Comparison of ENCODE assay signal across 8 mouse cellular contexts in the genomic region with DNA sequence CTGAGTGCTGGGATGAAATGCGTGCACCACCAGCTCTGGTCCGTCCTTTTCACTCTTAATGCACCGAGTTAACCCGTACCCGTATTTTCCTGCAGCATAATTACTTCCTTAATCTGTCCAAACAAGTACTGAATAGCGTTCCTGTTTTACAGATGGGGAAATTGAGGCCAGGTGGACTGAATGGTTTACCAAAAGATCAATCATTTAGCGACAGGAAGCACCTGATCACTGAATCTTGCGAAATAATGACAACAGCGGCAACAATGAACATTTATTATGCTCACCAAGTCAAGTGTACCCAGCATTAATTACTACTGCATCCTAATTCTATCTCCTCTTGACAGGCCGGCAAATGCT. TPM values are rescaled to one million over a fixed set of nuclear protein-coding genes. Genes with fewer than 3 reads are reported as not detected.
DNase-seq lines count a peak whose midpoint lies in the region; ATAC-seq and TF ChIP-seq lines count a peak whose summit lies in the region.

A gene (plus strand): TSS at position 258 of the 357 bp plus-strand sequence.

- peak within 1 kb of the TSS; percentile 60 for H3K9ac ChIP-seq in heart, postnatal 0 days (replicated peaks; ENCODE audit: low read depth, low read length)

- DNase-seq in heart, postnatal 0 days (ENCODE audit: low spot score): no peak
- no peak for DNase-seq in heart, adult 18-20 months
- peak; percentile 29 for DNase-seq in MEL-GATA-1-ER (ENCODE audit: extremely low read depth, low read depth)
- no peak for DNase-seq in embryo, embryonic 10 days (ENCODE audit: low spot score)
- DNase-seq in thymus, postnatal 36 days: no peak

- peak within 1 kb of the TSS; percentile 56 for H3K4me3 ChIP-seq in heart, postnatal 0 days (ENCODE audit: low read depth, low read length)

- no peak for TF ChIP-seq CTCF in heart, postnatal 0 days (IDR thresholded peaks at IDR 0.05; ENCODE audit: low read depth)

- peaks cover 15% of the 10 kb centered on the region; the same call in 1 of the 2 replicates for H3K4me1 ChIP-seq in heart, postnatal 0 days (ENCODE audit: control insufficient read depth, insufficient read depth)

- ATAC-seq in heart, postnatal 0 days (ENCODE audit: insufficient read depth, low read depth): no peak
- ATAC-seq in granulocyte monocyte progenitor cell, adult 5-6 weeks (replicated peaks; ENCODE audit: poor library complexity, severe bottlenecking): 0 out of 2 replicates have a peak, but pooled peaks have one; percentile 6
- ATAC-seq in megakaryocyte-erythroid progenitor cell, adult 5-6 weeks (replicated peaks; ENCODE audit: low FRiP score, low TSS enrichment, poor library complexity, severe bottlenecking): no peak
- no peak for ATAC-seq in CD4-positive, CD25-positive, alpha-beta regulatory T cell, adult 4 months

- no peaks in the 10 kb centered on the region for H3K36me3 ChIP-seq in heart, postnatal 0 days (replicated peaks; ENCODE audit: control insufficient read depth, insufficient read depth, low read length)

- H3K9me3 ChIP-seq in heart, postnatal 0 days (replicated peaks; ENCODE audit: control insufficient read depth, low read length): no peaks in the 10 kb centered on the region

- peak within 1 kb of the TSS; percentile 85 for H3K4me2 ChIP-seq in heart, postnatal 0 days (ENCODE audit: low read depth, low read length)

- no peak for TF ChIP-seq EP300 in heart, postnatal 0 days (IDR thresholded peaks at IDR 0.05; ENCODE audit: low read depth)

- peaks cover 13% of the 10 kb centered on the region for H3K27me3 ChIP-seq in heart, postnatal 0 days (ENCODE audit: control insufficient read depth, insufficient read depth, low read length)

- peak within 1 kb of the TSS; percentile 23 for H3K27ac ChIP-seq in heart, postnatal 0 days (ENCODE audit: low read depth)

- 41% methylated on average over 10 of the region's 10 CpGs for WGBS in heart, postnatal 0 days

RNA-seq across cellular contexts. Expression of the gene that starts here (rescaled TPM):
- total RNA-seq in heart, postnatal 0 days (2014; rRNA removed; ENCODE audit: low replicate concordance): 3.9 and 14.1 TPM in 2 replicates
- polyA plus RNA-seq in heart, postnatal 0 days (2015; fragmentation: Nextera tagmentation; extraction: Ambion mirVana): 2.8 and 2.9 TPM in 2 replicates
- total RNA-seq in heart, adult 18-20 months (2021): 1 to 10 TPM; 2.6 to 3.3 TPM
- 14.6 and 23.4 TPM in 2 replicates for total RNA-seq in granulocyte monocyte progenitor cell, adult 5-6 weeks (2014; fragmentation: Nextera tagmentation)
- 11.5 and 11.8 TPM in 2 replicates for total RNA-seq in granulocyte monocyte progenitor cell, adult 5-6 weeks (2017)
- 96.3 and 117 TPM in 2 replicates for total RNA-seq in megakaryocyte-erythroid progenitor cell, adult 5-6 weeks (2014; fragmentation: Nextera tagmentation)
- 40.1 and 70.3 TPM in 2 replicates for total RNA-seq in megakaryocyte-erythroid progenitor cell, adult 5-6 weeks (2017)
- 1 to 10 TPM; 3.8 to 4.7 TPM for polyA plus RNA-seq in CD4-positive, CD25-positive, alpha-beta regulatory T cell, adult 4 months (2017; shearing (Covaris generic))
